Mouse (Mus musculus) adrenal gland, adult (tissue): Measurements from ENCODE around the gene Dpyd.

ENCODE experiments used
- DNase-seq, 2 experiments: peaks; one replicate each; pipeline ENCODE4 v3.0.0; 2022 to 2023; ENCODE audit warnings: low spot score in 1 of 2; ENCODE audit not compliant: inconsistent age in 2 of 2

Dpyd gene

DNA sequence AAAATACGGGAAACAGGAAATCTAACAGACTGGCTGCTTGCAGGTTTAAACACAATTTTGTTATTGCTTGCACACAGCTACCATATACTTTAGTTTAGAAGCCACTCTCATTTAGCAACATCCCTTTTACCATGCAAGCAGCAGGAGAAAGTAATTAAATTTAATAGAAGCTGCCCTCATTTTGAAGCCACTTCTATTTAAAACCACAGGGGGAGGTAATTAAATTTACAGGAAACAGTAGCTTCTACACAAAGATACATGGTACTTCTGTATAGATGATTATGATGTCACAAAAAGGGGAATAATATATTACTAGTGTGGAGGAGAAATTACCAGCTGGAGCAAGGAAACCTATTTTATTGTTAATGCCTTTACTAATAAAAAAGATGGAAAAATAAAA is 113.5 kb downstream of the Dpyd start:
- no peak for DNase-seq

DNA sequence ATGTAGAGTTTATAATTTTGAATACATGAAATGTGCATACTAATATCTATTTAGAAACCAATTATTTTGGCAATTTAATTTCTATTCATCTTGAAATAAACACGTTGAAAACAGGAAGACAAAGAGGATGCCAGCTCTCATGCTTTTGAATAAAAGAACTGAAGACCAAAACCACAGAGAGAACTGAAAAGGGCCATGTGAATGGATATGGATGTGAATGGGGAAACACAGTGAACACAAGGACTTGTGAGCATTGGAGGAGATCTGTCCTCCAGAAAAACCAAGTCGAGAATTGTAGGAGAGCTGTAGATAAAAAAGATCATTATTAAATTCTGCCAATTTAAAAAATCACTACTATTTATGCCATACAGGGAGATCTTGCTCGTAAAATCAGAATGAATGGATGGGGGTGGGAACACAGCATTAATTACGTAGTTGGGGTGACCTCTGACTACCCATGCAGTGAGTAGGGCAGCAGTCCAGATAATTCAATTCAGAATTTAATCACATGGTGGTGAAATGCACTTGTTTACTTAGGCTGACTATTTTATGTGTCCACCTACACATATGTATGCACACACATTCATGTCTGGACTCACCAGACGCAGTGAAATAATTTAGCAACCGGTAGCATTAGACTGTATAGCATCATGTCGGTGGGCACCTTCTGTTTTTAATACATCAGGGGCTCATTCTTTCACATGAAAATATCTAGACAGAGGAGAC is 114.3 kb downstream of the Dpyd start:
- no peak for DNase-seq

DNA sequence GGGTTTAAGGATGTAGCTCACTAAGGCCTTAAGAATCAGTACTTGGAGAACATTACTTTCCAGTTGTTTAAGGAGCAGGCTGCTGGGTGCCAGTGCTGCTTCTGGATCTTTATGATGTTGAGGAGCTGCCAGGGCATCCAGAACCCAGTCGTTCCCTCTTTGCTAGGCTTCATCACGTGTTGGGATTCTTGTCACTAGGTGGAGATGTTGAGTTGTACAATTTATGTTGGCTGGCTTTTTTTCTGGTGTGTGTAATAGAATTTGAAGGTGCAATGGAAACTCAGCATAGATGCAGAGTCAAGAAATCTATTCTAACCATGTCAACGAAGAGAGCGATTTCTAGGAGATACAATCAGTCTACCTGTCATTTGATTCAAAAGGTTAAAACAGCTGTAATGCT is 118.9 kb downstream of the Dpyd start:
- peak in 1 of 2 experiments; percentile 66 for DNase-seq

DNA sequence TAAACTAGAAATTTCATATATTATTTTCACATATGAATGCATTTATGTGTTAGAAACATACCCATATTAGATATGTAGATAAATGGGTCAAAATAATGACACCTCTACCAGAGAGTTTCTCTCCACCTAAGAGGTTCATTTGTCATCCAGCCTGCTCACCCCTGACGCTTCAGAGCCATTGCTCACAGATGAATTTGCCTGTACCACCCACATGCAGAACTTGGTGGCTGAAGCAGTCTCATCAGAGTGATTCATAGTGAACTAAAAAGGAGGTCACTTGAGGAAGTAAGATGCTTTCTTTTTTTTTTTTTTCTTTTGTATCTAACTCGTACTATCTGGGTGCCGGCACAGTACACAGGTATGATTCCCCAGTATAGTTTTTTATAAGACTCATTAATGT is 188.3 kb downstream of the Dpyd start:
- DNase-seq, result no peak

DNA sequence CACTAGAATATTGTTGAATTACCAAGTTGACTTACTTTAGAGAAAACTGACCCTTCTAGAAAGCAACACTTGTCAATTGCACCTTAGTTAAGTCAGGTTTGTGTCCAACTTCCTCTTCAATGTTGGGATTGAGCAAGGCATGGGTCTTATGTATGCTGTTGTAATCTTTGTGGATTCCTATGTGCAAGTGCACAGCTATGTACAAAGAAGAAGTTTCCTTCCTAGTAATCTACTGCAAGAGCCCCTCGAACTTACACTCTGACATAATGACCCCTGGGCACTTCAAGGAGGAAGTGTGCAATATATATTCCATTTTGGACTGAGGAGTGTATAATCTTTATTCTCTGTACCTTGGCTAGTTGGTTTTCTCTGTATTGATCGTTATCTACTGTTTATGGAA is 191.7 kb downstream of the Dpyd start:
- DNase-seq, result no peak

DNA sequence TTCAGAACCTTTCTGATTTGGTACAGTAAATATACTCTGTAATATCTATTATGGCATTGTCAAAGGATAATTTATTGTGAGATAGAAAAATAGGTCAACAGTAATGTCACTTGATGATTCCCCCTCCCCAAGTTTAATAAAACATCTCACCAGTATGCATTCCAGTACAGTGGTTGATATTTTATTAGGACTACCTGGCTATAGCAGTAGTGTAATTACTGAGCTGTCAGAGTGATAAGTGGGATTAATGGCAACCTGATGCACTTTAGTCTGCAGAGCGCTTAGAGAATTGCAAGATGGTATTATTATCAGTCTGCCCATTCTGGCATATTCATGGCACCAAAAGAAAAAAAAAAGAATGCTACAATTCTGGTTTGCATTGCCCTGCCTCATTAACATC is 194.2 kb downstream of the Dpyd start:
- DNase-seq, result no peak

DNA sequence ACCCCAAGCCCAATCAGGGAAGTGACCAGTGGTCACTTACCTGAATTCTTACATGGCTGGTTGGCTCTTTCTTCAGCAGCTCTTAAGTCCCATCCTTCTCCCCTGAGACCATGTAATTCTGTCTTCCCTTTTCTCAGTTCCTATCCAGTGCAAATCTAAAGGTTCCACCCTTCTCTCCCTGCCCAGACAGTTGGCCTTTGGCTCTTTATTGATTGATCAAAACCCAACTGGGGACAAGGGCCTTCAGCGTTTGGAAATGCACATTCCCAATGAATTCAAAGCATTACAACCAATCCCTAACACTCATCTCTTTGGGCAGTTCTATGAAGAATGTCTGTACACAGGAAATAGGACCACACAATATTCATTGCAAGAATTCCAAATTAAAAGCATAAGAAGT is 251.0 kb downstream of the Dpyd start:
- DNase-seq, result no peak

DNA sequence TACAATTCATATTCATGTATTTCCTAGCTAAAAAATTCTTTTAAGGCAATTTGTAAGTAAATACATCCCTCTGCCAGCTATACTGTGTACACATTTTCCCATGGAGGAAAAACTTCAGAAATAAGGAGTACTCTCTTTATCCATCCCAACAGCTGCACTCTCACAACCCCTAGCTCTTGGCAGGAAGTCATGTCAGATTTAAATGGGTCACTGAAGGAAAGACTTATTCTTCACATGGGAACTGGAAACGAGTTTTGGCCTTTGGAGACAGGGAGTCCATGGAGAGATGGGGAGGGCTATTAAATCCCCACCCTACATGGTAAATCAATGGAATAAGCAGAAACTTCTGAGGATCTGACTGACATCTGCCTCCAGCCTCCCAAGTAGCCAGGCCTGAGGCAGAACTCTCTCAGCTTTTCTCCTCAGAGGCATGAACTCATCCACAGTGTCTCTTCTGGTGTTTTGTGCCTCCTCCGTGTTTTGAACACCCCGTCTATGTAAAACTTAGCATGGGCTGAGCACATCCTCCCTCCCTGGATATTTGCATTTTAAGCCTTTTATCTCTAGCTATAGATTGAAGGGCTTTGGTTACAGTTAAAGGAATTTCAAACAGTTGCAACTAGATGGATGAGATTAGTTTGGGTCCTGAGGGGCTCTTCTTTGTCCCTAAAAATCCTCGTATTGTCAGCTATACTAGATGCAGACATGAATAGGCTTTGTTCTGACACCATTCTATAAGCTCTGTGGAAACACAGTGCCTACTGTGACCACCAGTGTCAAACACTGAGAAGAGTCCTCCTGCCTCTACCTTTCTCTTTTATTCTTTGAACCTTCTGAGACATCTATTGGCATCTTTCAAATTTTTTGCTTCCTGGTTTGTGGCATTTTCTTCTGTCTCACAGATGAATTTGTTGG is 288.9 kb downstream of the Dpyd start:
- no peak for DNase-seq

DNA sequence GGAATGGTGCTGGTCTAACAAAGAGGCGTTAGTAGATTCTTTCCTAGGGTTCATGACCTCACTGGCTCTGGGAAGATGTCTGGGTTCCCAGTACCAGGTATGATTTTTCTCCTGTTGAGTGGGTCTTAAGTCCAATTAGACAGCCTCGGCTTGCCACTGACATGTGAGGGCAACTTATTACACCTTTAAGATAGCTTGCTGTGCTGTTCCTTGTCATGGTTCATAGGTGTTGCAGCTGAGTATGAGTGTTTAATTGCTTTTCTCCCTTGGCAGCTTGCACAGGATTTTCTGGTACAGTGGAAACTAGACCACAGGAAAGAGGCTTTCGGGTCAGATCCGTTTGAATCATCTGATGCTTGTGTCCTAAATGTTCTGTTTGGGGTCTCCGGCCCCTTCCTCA is 290.8 kb downstream of the Dpyd start:
- no peak for DNase-seq

DNA sequence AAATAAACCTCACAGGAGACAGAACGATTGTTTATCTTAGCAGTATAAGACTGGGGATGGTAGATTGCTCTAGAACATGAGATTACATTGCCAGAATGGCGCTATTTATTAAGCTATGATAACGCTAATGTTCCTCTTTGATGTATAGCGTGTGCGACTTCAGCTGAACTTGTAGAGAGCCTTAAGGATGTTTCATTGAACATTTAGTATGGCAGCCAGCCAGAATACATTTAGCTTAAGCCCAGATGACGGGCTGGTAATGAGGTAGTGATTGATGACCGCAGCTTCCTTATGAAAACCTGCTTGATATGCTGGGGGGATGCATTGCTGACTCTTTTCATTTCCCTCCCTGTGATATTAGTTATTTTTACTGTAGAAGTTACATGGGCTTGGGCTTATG is 293.5 kb downstream of the Dpyd start:
- DNase-seq, result no peak

DNA sequence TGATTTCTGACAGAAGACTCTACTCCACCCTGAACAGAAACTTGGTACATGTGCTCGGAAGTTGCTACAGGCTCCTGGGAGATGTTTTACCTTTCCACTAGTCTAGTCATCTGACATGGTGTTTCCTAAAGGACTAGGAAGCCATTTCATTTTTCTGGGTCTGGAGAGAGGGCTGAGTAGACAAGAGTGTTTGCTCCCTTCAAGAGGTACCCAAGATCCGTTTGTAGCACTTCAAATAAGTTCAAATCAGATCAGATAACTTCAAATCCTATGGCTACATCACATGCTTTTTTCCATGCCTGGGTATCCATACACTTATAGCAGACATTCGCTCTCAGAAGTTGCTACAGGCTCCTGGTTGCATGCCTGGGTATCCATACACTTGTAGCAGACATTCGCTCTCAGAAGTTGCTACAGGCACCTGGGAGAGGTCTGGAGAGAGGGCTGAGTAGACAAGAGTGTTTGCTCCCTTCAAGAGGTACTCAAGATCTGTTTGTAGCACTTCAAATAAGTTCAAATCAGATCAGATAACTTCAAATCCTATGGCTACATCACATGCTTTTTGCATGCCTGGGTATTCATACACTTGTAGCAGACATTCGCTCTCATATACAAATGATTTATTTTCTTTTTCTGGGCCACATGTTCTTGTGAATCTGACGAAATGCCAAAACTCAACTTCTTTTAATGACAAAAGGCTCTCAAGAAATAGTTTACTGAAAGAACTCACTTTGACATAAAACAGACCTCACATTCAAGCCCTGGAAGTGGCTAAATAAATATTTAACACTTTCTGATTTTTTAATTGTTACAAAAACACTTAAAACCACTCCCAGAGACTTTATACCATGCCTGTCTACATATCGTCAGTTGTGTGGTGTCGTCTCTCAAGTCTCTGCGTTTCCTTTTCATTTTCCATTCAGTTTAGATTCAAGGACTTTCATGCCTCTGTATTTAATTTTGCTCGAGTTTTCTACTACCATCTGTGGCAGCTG is 307.5 kb downstream of the Dpyd start:
- no peak for DNase-seq

DNA sequence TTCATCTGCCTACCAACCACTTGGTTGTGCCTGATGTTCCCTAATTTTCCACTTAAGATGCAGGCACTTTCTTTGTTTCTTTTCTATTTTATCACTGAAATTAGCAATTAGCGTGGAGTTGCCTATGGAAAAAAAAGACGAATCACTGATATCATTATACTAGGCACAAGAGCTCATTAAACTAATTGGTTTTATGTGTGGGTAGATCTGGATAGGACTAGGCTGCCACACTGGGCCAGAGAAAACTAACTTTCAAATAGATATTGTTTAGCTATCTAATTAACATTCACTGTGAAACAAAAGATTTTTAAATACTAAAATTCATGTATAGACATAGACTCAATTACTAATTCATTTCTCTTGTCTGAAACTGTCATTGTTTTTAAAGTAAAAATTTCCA is 313.9 kb downstream of the Dpyd start:
- DNase-seq, result no peak

DNA sequence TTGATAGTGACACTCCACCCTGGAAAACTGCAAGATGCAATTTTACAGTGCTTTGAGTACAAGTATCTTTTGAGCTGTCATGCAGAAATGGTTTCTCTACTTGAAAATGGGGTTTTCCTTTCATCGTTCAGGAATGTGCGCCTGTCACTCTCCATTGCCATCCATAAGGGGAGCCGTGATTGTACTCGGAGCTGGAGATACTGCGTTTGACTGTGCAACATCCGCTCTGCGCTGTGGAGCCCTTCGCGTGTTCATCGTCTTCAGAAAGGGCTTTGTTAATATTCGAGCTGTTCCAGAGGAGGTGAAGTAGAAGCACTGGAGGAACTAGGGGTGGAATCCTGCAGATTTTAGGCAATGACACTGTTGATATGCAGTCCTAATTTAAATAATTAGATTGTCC is 337.1 kb downstream of the Dpyd start:
- no peak for DNase-seq

DNA sequence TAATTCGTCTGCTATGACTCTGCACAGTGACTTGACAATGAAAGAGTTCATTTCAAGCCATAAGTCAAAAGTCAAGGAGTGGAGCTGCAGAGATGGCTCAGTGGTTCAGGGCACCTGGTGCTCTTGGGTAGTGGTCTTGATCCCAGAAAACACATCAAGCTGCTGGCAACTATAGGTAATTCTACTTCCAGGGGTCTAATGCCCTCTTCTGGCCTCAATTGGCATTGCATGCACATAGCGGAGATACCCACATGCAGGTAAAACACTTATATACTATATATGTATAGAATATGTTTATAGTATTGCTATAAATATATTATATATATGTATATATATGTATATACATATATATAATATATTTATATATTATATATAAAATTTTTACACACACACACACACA is 429.4 kb downstream of the Dpyd start:
- DNase-seq, result no peak

DNA sequence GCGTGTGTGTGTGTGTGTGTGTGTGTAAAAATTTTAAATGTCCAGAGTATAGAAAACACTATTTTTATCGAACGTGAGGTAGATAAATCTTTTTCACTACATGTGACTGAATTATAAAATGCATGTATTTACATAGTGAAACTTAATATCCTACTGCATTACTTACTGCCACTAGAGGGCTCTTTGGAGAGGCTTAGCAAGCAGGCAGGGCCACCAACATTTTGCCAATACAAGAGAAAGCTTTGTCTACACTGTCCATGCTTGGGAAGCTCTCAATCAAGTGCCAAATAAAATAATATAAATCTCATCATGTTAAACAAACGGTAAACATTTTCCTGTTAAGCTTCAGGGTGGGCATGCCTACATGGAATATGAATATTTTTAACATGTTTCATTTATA is 429.9 kb downstream of the Dpyd start:
- DNase-seq, result no peak

DNA sequence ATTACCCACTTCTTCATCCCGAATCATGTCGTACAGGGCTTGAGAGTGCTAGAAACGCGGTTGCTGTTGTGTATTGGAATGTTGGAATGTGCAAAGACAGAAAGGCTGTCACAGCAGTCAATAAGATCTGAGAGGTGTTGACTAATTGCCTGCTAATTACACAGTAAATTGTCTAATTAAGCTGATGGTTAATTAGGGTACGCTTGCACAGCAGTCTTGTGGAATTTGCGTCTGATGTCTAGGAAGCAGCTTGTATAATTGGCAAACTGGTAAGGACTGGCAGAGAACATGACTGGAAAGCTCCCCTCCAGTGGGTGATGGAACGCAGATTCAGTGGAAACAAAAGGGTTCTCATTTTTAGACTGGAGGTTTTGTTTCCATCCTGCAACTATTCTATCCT is 459.3 kb downstream of the Dpyd start:
- no peak for DNase-seq

DNA sequence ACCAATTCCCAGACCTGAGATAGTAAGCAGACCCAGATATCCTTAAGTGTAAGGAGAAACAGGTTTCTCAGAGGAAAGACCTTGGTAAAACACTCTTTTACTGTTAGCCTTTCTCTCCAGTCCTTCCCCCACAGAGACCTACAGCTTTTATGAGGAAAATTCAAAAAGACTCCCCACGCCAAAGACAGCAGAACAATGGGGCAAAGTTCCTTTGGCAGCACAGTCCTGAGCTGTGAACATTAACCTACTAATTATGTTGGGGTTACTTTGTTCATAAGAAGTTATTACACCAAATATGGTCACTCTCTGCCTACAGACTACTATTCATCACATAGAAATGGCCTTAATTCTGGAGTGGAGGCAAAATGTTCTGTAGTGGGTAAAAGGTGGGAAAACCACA is 480.7 kb downstream of the Dpyd start:
- no peak for DNase-seq

DNA sequence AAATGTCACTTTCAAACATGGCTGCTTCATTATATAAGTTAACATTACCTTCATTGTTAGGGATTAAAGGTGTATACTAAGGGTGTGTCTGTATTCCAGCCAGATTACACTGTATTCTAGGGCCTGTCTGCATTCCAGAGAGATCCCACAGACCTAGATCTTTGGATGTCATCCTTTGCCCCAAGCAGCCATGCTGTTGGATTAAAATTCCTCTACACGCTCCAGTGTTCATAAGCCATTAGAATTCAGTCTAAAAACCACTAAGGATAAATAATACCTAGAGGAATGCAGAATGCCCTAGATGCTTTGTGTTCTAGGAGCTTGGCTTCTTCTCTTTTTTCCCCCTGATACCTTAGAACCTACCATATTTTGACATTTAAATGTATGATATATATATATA is 494.2 kb downstream of the Dpyd start:
- no peak for DNase-seq

DNA sequence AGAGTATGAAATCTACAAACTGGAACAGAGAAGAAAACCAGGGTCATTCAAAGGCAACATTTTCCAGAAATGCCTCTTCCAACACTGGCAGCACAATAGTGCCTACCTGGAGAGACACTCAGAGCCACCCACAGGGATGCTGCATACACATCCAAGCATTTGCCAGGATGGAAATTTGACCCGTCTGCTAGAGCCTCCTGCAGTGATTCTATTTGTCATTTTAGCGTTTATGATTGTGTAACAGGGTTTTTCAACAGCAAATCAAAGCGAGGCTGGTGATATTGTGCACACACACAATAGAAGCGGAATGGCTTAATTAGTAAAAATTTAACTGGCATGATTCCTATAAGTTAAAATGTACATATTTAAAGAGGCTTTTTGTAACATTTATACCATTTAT is 501.3 kb downstream of the Dpyd start:
- no peak for DNase-seq

DNA sequence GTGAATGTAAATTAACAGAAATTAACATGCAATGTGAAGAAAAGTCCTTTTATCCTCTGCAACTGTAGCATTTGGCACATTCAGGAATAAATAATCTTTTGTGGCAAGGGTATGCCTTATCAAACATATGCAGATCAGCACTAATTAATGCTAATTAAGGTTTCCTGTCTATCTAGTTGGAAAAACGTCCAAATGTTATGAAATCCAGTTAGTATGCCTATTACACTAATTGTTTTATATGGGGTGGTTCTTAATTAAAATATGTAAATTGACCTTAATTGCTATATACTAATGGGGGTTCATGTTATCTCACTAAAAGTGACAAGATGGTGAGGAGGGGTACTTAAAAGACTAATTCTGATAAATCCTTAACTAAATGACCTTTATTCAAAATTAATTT is 501.7 kb downstream of the Dpyd start:
- DNase-seq, result no peak

DNA sequence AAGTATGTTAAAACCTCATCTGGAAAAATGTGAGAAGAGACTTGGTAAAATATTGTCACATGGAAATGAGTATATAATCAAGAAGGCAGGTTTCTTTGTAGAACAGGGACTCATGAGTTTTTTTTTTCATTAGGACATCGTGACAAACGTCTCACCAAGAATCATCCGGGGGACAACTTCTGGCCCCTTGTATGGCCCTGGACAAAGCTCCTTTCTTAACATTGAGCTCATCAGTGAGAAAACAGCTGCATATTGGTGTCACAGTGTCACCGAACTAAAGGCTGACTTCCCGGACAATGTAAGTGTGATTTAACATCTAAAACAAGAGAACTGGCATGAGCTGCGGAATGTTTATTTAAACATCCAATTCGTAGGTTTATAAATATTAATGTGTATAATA is 502.8 kb downstream of the Dpyd start:
- no peak for DNase-seq
